Mouse (Mus musculus) spleen, adult 12 weeks (tissue): Measurements from ENCODE around the gene Hist1h2af.

Experiments used
- DNase-seq: peaks from one replicate; pipeline ENCODE4 v3.0.0; 2022; ENCODE audit warnings: low spot score

Gene Hist1h2af

DNA sequence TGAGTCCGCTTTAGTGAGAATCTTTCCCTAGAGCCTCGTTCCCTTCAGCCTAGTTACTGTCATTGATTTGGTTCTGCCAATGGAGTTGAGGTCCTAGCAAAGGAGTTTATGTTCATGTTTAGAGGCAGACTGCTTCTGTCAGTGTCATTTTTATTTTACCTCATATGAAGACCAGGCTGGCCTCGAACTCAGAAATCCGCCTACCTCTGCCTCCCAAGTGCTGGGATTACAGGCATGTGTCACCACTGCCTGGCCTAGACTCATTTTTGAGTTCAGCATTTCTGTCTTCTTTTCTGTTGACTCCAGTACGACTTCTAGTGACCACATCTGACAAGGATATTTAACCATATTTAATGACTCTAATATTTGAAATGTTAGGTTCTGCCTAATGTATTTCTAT lies 18.4 kb upstream of the Hist1h2af start:
- DNase-seq, result no peak

GRCm38 (mm10) chr13:23515826-23516620 lies 17.7 kb upstream of the Hist1h2af start:
- DNase-seq, result no peak

GRCm38 (mm10) chr13:23516822-23517602 lies 16.7 kb upstream of the Hist1h2af start:
- DNase-seq, result peak; percentile 68

- peak; percentile 92 for DNase-seq
These were observed 16.0 kb upstream of the Hist1h2af start for GRCm38 (mm10) chr13:23517603-23518294.

DNA sequence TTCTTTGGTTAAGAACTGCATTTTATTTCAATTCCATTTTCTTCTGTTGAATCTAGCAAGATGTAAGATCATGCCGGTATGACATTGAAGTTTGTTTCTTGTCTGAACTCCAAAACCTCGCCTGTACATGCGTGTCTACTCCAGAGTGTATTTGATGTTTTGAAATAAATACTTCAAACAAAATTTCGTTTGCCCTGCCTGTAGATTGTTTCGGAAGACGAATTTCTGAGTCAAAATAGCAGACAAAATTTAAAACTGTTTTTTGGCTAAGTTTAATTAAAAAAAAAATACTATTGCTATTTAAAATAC lies 15.5 kb upstream of the Hist1h2af start:
- no peak for DNase-seq

DNA sequence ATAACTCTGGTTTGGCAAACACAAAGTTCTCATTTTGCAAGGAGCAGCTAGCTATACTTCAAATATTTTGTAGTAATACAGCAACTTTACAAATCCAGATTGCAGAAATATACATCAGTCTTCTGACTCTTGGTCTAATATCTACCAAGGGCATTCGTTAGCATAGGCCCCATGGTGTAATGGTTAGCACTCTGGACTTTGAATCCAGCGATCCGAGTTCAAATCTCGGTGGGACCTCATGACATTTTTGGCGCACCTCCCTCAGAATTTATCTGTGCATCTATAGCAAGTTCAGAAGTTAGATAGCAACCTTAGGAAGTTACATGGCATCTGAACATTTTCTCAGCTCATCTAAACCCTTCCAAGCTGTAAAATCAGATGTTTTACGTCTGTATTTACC lies 14.8 kb upstream of the Hist1h2af start:
- peak; percentile 78 for DNase-seq

DNA sequence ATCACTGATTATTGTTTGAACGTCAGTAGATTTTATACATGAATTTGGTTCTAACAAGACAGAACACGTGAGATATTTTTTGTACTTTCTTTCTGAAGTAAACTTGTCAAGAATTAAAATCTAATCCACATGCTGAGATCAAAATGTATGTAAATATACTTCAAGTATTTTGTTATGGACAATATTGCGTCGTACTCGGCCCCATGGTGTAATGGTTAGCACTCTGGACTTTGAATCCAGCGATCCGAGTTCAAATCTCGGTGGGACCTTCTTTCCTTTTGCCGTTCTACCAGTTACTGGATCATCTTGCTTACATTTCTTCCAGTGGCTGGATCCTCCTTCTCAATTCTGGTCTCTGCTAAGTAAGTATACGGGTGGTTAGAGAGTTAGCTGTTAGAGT lies 14.3 kb upstream of the Hist1h2af start:
- DNase-seq, result peak; percentile 78

GRCm38 (mm10) chr13:23521703-23522102 lies 12.0 kb upstream of the Hist1h2af start:
- peak; percentile 74 for DNase-seq

DNA sequence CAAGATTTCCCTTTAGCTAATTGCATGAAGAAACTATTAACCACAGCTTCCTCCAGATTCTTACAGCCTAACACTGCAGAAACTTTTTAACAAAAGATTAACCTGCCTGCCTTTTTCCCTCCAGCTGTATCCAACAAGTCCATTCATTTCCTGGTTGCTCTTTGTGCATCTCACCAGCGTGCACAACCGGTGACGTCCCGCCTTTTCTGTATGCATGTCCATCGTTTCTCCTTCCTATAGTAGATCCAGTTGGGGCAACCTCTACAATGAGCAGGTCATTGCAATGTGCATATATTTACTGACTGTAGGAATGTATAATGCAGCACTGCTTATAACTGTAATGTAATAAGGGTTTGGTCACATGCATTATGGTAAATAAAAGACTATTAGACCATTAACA lies 9.7 kb upstream of the Hist1h2af start:
- no peak for DNase-seq

GRCm38 (mm10) chr13:23524654-23525053 lies 9.1 kb upstream of the Hist1h2af start:
- DNase-seq, result peak; percentile 72

DNA sequence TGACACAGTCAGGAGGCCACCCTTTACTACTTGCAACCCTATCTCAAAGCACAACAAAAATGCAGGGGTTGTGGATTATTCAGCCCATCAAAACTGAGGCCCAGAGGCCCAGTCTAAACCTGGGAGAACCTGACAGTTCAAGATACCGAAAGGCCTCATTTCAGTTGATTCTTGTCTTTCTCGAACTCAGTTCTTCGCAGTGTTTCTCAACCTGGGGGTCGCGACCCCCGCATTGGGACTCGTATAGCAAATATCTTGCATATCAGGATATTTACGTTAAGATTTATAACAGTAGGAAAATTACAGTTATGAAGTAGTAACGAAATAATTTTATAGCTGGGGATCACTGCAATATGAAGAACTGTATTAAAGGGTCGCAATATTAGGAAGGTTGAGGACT lies 7.8 kb upstream of the Hist1h2af start:
- DNase-seq, result no peak

DNA sequence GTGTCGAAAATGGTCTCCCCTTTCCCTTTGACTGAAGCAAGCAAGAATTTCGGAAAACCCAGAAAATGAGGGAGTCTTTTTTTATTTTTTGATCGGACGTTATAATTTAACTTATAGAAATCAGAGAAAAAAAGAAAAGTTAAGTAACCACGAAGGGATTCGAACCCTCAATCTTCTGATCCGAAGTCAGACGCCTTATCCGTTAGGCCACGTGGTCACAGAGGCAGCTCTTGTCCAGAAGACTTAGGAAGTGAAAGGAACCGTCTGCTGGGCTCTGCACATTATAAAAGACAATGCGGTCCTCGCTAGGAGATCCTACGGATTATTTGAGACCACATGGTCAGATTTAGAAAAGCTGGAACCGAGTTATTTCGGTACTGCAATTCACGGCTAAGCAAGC lies 7.4 kb upstream of the Hist1h2af start:
- peak; percentile 82 for DNase-seq

- no peak for DNase-seq
These were observed 4.7 kb upstream of the Hist1h2af start for GRCm38 (mm10) chr13:23529005-23529404.

GRCm38 (mm10) chr13:23529480-23530165 lies 4.1 kb upstream of the Hist1h2af start:
- no peak for DNase-seq

- peak; percentile 72 for DNase-seq
These were observed 3.4 kb upstream of the Hist1h2af start for GRCm38 (mm10) chr13:23530181-23530900.

DNA sequence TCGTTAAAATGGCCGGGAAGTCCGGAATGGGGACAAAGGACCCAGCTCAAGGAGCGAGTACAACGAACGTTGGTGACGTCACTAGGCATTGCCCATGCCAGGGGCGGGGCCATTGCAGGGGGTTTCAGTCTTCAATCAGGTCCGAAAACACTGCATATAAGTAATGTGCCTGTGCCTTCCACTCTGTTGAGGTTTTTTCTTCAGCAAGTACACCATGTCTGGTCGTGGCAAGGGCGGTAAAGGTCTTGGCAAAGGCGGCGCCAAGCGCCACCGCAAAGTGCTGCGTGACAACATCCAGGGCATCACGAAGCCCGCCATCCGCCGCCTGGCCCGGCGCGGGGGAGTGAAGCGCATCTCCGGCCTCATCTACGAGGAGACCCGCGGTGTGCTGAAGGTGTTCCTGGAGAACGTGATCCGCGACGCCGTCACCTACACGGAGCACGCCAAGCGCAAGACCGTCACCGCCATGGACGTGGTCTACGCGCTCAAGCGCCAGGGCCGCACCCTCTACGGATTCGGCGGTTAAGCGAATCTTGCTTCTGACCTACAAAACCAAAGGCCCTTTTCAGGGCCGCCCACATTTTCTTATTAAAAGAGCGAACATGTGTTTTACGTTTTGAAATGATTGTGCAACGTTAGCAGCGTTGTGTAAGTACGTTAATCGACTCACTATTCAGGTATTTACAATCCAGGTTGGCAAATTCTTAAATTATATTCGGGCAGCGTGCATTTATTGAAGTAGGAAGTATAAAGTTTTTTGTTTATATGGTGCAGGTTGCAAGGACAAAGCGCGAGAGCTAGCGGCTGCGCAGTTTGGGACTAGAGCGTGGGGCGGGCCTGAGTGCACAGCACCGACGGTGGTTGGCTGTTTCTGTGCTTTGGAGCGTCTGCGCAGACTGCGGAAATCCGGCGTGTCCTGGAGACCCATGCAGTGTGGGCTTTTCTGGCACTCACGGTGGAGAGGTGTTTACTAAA lies 2.5 kb upstream of the Hist1h2af start, which contains the start of gene Hist1h4h:
Gene Hist1h4h, plus strand, starts transcription at position 150 of the 975 bp plus-strand sequence.
- DNase-seq, result peak; percentile 99

- no peak for DNase-seq
These were observed 1.2 kb upstream of the Hist1h2af start for GRCm38 (mm10) chr13:23532262-23533075.

- peak; percentile 46 for DNase-seq
These were observed 844 bp downstream of the Hist1h2af start for GRCm38 (mm10) chr13:23534368-23535131.
